Mouse (Mus musculus) C3H10T1/2 (cell line): ENCODE results near the gene Brca2. TPM values are rescaled to one million over a fixed set of nuclear protein-coding genes. Genes with fewer than 3 reads are reported as not detected.

ENCODE experiments used
- polyA plus RNA-seq, 2 experiments: library from polyadenylated mRNA; unstranded; fragments of >200 nt; fragmentation: generic; extraction: Trizol; gene quantifications; one replicate each; pipeline ENCODE4 v1.2.1; 2012; ENCODE audit warnings: missing spikeins in 2 of 2

Brca2 gene
- 1 to 10 TPM; 1.2 to 3.6 TPM for polyA plus RNA-seq

DNA sequence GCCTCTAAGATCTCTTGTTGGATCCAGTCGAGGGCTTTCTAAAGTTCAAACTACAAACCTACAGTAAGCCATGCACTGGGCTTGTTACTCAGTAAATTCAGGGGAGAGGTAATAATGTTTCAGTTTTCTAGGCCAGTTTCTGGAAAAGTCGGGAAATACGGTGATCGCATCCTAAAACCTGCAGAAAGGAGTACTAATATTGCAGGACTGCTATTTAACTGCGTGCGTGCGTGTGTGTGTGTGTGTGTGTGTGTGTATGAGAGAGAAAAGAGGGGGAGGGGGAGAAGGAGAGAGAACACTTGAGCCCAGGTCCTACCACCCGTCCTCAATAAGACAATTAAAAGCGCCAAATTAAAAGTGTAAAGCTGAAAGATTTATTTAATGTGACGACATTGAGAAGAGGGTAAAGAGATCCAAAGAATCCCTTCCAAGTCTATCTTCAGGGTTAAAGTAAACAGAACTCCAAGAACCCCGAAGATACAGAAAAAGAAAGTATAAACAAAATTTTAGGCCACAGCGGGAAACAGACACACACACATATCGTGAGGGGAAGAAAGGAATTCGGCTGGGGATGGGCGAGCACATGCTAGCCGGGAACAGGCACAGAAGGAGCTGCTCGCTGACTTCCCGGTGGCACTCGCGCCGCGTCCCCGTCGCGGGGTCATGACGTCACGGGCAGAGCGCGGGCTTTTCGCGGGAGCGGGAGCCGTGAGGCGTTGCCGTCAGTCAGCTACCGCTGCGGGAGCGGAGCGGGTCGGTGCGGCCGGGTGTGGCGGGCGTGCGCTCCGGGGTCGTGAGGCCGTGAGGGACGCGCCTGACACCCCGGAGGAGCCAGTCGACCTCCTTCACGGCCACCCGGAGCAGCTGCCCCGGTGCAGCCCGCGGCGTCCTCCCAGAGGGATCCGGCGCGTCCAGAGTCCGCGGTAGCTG is at the start of gene Brca2:
TSS of gene Brca2 (plus strand) at position 694 of the 930 bp plus-strand sequence.

DNA sequence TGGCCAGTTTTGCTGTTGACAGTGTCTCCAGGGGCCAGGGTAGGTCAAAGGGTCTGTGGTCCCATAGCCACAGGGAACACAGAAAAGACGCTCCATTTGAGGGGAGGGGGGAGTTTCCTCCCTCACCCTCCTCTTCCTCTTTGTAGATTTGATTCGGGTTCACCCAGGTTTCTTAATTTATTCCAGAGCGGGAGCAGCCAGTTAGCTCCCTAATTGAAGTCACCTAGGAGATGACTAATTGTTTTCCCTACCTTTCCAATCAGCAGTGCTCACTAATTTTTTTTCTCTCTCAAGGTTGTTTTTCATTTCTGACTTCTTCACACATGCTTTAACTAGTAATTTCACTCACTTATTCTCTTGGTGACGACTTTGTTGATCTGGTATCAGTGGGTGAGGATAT is 4.4 kb upstream of the Brca2 start, which contains the start of gene Zar1l:
TSS of gene Zar1l (minus strand) at position 101 of the 400 bp plus-strand sequence.

DNA sequence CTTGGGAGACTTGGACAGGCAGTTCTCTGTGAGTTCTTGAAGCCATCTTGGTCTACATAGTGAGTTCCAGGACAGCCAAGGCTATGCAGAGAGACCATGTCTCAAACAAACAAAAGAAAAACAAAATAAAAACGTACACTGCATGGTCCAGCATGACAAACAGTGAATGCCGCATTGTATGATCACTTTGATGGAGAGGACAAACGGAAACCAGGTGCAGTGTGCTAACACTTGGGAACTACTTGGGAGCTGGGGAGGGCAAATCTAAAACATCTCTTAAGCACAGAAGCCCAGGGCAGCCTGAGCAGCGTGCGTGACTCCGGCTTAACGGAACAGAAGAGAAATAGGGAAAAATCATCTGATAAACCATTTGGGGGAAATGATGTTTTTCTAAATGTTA is 74.7 kb downstream of the Brca2 start, which contains the start of gene N4bp2l1:
TSS of gene N4bp2l1 (minus strand) at position 101 of the 400 bp plus-strand sequence.

Other genes starting within 250 kb of the Brca2 start
- gene Zar1l, start 4.5 kb upstream of the Brca2 start, polyA plus RNA-seq: not detected
- gene N4bp2l1, start 74.6 kb downstream of the Brca2 start, polyA plus RNA-seq: 1 to 10 TPM in 1 of 2 experiments, under 1 TPM in 1; 0.37 to 3.1 TPM
- gene N4bp2l2, start 143.6 kb downstream of the Brca2 start, polyA plus RNA-seq: 10 to 100 TPM in 1 of 2 experiments, 1 to 10 TPM in 1; 2.3 to 12.9 TPM
- 1 to 10 TPM in 1 of 2 experiments, under 1 TPM in 1; 0.39 to 4.1 TPM for gene Pds5b, start 151.1 kb downstream of the Brca2 start, polyA plus RNA-seq